Mouse (Mus musculus) adrenal gland, postnatal 25 days (tissue): Measurements from ENCODE around the gene Ctcfl. TPM values are rescaled to one million over a fixed set of nuclear protein-coding genes. Genes with fewer than 3 reads are reported as not detected.

Experiments
- DNase-seq: peaks from one replicate; pipeline ENCODE4 v3.0.0; 2021; ENCODE audit warnings: mixed read lengths
- long read RNA-seq: library from polyadenylated mRNA; stranded (forward); transcript quantifications from one replicate; pipeline ENCODE4 v2.0.0, GENCODE M21; 2021
- total RNA-seq: library from RNA; stranded (reverse); gene quantifications from 2 replicates; pipeline ENCODE4 v1.2.3, GENCODE M21; 2021

The Ctcfl gene
- 0.09 TPM in 1 of 2 replicates, not detected in the other for total RNA-seq
- long read RNA-seq, partial matches to known transcripts = 0 of 1 reads
- long read RNA-seq, other reads (novel, unspliced or antisense) = 1 of 1 reads

DNA sequence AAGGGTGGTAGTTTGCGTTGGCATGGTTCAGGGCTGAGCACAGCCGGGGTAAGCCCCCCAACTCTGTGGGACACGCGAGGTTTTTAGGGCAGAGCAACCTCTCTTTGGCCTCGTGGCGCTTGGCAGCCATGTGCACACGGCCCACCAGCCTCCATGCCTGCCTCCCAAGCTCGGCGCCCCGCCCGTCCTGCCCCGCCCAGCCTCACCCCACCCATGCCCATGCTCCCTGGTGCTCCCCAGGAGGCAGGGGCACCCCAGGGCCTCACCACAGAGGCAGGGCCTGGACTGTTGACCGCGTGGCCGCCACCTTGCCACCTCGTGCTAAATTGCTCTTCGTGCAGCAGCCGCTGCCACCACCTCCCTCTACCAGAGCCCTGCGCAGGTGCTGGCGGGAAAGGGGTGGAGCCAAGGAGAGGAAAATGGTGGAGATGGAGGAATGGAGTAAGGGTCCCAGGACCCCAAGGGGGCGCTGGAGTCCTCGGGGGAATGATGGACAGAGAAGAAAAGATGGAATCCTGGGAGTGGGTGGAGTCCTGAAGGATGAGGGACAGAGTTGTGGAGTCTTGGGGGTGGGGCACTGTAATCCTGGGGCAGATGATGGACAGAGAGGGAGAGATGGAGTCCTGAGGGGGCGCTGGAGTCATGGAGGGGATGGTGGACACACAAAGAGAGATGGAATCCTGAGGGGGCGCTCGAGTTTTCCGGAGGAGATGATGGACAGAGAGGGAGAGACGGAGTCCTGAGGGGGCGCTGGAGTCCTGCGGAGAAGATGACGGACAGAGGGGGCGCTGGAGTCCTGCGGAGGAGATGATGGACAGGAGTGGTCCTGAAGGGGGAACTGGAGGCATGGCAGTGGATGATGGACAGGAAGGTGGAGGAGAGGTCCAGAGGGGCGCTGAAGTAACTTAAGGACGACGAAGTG, at the start of gene Ctcfl:
TSS of gene Ctcfl (minus strand) at position 503 of the 922 bp plus-strand sequence.
- no peak for DNase-seq

DNA sequence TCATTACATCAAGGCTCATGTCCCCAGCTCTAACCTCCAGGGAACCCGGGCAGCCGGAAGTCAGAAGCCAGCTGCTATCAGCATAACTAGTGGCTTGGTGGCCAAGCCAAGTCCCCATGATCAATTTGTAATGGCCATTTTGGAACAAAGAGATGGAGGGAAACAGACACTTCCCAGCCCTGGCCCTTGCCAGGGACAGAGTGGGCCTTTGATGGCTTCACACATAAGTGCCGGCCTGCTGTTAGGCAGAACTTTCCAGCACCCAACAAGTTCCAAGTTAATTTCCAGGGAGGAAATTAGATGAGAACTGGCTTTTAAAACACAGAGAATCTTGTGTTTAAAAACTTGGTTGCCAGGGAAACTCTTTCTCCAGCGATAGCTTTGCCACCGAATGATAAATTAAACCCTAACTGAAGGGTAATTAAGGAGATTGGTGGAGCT, 49.1 kb upstream of the Ctcfl start:
- DNase-seq = no peak

DNA sequence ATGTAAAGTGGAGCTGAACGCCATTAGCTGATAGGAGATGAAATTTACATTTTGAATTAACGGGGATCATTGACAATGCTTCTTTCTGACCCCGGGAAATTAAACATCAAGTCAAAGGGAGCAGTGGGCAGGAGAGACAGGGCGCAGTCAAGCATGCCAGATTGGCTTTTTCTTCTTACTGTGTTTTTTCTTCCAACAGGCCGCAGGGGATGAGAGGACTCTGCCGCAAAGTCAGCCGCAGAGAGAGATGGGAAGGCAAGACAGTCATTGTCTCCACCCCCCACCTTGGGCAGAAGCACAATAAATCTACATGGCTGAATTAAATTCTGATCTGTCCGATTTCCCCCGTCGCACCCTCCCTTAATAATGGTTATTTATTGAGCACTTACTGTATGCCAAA, 46.0 kb upstream of the Ctcfl start:
- no peak for DNase-seq

DNA sequence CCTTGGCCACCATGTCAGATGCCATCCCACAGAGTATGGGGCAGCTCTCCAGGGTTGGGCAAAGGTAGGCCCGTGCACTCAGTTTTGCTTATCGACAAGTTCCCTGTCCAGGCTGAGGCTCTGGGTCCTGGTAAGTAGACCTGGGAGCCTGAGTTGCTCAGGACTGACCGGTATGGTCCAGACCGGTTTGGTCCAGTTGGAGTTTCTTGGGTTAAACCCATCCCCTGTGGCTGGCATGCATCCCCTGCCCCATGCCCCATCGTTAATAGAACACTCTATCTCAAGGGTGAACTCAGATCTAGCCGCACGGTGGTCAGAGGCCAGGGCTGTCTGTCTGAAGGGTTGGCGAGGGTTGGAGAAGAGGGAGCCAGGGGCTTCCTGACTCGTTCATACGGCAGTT, 45.6 kb upstream of the Ctcfl start:
- no peak for DNase-seq

DNA sequence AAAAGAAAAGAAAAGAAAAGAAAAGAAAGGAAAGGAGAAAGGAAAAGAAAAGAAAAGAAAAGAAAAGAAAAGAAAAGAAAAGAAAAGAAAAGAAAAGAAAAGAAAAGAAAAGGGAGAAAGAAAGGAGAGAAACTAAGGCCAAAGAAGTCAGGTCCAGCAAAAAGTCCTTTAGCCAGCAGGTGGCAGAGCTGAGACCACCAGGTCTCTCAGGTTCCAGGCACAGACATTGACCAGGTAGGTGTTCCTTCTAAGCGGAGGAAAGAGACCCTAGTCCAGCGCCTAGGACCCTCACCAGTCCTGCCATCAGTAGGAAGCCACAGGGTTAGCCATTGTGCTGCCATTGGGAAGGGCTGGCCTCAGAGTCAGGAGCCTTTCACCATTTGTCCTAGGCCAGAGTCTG, 45.0 kb upstream of the Ctcfl start:
- DNase-seq = no peak

DNA sequence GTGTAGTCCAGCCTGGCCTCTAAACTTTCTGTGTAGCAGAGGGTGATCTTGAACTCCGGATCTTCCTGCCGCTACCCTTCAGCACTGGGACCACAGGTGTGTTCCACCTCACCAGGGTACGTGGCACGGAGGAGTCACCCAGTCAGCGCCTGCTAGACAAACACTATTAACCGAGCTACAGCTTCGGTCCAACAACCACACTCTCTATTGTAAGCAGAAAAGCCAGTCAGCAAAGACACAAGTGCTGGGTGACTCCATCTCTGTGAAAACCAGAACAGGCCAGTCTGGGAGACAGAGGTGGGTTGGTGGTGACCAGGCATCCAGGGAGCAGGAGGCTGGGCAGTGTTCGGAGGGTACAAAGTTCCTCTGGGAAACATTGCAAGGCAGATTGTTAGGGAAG, 44.1 kb upstream of the Ctcfl start:
- DNase-seq = no peak

DNA sequence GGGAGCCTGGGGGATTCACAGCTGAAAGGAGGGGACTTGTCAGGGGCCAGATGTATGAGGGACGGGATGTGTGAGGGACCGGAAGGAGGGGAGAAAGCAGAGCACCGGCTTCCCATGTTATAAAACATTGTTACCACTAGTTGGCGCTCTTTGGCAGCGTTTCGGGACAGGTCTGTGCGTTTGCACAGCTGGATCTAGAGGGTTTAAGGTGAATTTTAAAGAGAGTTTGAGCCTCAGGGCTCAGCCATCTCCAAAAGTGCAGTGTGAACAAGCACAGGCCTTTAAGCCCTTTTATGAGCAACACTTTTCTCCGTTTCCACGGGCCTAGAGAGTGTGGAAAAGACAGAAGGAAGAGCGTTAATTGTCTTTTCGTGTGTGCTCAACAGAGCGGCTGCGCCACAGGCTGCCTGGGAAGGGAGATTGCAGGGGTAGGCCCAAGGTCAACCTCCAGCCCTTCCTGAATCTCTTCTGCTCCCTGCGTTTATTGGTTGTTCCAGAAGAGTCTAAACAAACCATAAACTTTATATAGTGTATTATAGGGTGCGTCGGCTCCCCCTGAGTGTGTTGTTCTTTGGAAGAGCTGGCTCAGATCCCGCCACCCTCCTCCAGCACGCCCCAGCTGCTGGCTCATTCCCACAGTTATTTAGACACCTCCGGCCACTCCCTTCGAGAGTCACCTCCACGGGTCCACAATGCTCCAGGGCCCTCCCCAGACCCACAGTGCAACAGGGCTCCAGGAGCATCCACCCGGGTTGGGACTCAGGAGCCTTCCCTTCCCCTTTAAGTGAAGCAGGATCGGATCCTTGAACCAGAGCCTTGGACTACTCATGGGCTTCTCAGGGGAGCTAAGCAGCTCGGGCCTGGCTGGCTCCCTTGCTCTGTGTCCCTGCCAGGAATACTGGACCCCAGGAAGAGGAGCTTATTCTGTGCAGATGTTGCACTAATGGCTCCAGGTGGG, 40.3 kb upstream of the Ctcfl start:
- peak; percentile 60 for DNase-seq

DNA sequence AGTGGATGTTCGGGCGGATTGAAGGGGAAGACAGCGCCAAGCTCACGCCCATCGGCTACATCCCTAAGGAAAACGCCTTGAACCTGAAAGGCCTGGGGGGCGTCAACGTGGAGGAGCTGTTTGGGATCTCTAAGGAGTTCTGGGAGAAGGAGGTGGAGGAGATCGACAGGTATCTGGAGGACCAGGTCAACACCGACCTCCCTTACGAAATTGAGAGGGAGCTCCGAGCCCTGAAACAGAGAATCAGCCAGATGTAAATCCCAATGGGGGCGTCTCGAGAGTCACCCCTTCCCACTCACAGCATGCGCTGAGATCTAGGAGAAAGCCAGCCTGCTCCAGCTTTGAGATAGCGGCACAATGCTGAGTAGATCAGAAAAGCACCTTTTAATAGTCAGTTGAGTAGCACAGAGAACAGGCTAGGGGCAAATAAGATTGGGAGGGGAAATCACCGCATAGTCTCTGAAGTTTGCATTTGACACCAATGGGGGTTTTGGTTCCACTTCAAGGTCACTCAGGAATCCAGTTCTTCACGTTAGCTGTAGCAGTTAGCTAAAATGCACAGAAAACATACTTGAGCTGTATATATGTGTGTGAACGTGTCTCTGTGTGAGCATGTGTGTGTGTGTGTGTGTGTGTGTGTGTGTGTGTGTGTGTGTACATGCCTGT, 39.2 kb upstream of the Ctcfl start:
- no peak for DNase-seq

DNA sequence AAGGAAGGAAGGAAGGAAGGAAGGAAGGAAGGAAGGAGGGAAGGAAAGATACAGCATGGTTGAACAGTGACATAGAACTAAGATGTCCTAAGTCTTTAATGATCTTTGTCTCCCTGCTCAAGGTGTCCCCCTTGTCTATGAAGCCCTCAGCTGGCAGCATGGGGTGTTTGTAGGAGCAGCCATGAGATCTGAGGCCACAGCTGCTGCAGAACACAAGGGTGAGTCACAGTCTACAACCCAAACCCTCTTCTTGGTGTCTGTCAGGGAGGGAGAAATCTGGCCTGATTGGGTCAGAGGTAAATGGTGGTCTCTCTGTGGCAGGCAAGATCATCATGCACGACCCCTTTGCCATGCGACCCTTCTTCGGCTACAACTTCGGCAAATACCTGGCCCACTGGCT, 38.5 kb upstream of the Ctcfl start:
- no peak for DNase-seq

DNA sequence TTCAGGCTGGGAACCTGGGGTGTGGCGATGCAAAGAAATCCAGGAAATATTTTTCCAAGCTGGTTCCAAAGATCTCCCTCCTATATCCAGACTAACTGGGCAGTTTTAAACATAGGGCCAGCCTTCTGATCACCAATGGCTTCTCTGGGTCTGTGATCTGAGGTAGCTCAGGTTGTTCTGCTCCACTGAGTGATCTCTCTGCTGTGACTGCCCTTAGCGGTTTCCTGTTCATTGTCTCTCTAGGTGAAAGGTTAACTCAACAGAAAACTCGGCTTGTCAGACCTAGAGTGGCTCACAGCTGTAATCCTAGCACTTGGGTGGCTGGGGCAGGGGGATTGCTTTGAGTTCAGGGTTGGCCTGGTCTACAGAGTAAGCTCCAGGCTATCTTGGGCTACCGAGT, 38.1 kb upstream of the Ctcfl start:
- no peak for DNase-seq

DNA sequence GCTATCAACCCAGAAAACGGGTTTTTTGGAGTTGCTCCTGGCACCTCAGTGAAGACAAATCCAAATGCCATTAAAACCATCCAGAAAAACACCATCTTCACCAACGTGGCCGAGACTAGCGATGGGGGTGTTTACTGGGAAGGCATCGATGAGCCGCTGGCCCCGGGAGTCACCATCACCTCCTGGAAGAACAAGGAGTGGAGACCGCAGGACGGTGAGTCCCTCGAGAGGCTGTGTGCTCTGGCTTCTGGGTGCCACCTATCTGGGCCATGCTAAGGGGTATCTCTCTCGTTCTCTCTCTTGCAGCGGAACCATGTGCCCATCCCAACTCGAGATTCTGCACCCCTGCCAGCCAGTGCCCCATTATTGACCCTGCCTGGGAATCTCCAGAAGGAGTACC, 37.6 kb upstream of the Ctcfl start:
- DNase-seq = no peak

DNA sequence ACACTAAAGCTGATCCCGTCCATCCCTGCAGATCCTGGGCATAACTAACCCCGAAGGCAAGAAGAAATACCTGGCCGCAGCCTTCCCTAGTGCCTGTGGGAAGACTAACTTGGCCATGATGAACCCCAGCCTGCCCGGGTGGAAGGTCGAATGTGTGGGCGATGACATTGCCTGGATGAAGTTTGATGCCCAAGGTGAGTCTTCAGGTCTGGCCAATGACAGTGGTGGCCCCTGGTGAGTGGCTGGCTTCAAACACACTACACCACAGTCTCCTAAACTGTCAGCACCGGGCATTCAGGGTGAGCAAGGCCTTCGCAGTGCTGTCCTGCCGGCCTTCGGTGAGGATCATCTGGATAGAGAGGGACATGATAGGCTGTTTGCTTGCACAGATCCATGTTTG, 36.6 kb upstream of the Ctcfl start:
- no peak for DNase-seq

DNA sequence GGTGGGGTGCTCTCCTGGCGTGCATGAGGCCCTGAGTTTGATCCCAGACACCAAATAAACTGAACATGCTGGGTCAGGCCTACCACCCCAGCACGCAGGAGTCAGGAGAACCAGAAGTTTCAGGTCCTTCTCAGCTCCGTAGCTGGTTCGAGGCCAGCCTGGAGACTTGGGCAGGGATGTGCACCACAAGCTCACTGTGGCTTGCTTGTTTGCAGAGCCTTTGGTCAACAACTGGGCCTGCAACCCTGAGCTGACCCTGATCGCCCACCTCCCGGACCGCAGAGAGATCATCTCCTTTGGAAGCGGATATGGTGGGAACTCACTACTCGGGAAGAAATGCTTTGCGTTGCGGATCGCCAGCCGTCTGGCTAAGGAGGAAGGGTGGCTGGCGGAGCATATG, 35.6 kb upstream of the Ctcfl start:
- DNase-seq = no peak

DNA sequence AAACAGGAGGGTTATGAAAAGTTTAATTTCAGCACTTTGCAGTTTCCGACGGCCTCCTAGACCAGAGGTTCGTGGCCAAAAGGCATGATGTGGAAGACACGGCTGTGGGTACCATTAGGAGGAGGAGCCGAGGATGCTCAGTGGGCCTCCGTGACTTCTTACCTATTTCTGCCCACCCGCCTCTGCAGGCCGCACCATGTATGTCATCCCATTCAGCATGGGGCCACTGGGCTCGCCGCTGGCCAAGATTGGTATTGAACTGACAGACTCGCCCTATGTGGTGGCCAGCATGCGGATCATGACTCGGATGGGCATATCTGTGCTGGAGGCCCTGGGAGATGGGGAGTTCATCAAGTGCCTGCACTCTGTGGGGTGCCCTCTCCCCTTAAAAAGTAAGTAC, 35.2 kb upstream of the Ctcfl start:
- DNase-seq = no peak

DNA sequence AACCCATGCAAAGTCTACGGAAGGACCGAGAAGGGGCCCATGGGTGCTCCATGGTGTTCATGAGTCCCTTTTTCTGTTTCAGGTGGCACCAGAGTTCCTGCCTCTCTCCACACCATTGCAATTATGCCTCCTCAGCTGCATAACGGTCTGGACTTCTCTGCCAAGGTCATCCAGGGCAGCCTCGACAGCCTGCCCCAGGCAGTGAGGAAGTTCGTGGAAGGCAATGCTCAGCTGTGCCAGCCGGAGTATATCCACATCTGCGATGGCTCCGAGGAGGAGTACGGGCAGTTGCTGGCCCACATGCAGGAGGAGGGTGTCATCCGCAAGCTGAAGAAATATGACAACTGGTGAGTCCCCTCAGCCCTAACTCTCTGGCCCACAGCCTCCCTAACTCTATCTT, 33.9 kb upstream of the Ctcfl start:
- no peak for DNase-seq

DNA sequence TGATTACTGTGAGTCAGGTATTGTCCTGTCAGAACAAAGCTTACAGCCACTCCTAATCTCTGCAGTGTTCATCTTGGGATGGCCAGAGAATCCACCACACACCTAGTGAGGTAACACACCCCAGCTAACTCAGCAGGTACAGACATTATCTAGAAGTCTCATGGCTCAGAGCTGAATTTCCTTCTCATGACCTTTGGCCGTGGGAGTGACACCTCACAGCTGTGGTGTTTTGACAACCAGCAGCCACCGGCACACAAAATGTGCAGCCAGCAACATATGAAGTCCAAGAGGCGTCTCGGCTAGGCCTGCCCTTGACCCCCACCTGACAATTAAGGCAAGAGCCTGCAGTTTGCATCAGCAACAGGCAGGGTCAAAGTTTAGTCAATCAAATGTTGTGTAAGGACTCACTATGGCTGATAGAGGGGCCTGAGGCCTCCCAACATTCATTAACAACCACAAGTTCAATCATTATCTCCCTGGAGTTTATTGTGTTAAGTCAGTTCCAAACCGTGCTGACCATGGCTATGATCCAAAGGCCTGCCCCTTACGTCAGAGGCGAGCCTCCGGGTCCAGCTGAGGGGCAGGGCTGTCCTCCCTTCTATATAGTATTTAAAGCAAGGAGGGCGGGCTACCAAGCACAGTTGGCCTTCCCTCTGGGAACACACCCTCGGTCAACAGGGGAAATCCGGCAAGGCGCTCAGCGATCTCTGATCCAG, 33.3 kb upstream of the Ctcfl start, which contains the start of gene Pck1:
TSS of gene Pck1 (plus strand) at position 613 of the 716 bp plus-strand sequence.
- DNase-seq = peak; percentile 32

DNA sequence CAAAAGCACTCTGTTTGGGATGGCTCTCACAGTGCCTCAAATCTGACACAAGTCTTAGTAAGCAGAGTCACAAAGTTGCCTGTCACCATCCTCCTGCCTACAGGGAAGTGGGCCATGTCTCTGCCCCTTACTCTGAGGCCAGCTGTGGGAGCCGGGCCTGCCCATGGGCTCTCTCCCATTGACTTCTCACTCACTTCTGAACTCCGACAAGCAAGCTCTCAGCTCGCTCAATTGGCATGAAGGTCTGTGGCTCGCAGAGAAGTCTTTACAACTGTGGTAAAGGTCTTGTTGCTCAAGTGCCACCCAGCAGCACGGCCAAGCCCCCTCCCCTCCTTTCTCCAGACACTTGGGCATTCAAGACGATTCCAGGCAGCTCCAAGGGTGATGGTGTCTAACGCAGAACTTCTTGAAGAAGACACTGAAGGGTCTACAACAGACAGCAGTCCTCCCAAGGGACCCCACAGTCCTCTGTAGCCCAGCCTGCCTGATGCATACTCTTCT, 32.5 kb upstream of the Ctcfl start:
- no peak for DNase-seq

DNA sequence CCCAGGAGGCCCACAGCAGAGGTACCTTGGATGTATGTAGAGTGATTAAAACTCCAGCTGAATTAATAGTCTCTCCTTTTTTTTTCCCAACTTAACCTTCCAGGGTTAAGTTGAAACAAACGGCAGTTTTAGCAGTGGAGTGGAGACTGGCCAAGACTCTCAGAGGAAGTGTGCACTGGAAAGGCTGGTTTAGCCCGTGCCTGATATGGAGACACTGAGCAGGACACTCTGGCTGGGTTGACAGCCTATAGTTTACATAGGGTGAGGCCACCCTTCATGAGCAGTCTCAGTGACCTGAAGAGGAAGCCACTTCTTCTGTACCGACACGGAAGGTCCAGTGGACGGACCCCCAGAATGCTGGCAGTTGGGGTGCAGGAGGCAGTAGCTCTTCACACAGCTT, 32.0 kb upstream of the Ctcfl start:
- no peak for DNase-seq

DNA sequence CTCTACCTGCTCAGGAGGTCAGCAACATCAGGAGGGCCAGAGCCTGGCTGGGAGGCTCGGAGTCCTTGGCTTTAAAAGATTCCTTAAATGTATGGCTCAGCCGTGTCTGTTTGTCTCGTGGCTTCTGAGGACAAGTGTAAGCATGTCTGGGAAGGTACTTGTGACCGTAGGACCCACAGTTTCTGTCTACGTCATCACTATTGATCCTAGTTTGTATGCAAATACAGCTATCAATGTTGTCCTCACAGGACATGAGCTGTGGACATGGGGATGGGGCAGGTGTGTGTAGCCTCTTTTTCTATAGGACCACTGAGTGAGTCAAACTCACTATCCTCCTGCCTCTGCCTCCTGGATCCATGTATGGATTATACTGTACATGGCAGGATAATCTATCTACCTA, 28.7 kb upstream of the Ctcfl start:
- DNase-seq = no peak

DNA sequence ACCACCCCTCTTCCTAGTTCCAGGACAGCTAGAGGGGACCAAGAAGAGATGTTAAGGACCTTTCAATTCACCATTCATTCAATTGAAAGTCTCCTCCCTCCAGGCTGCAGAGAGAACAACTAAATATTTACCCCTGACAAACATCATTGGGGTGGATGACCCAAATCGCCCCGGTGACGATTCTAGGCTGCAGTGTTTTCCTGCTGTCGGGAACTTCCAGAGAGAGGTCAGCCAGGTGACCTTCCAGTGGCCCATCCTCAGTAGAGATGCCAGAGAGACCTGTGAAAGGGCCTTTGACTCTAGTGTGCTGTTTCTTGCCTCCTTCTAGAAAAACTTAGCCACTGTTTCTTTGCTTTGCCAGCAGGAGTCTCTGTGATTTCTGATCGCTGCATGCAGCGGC, 27.4 kb upstream of the Ctcfl start:
- no peak for DNase-seq

DNA sequence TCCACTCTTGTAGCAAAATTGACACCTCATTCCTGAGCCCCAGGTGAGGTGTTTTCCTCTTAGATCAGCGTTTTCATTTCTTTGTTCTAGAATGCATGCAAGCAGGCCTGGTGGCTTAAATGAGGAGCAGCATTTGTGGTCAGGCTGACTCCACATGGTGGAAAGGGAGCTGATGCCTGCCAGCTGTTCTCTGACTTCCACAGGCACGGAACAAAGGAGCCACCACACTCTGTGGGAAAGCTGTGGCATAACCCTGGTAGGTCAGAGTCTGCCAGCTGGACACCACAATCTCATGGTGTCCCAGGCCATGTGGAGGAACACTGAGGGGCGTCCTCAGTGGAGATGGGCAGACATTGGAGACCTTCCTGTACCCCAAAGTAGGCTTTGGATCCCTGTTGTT, 26.5 kb upstream of the Ctcfl start:
- no peak for DNase-seq
